Mouse (Mus musculus): ENCODE results near the gene Cntn5. TPM values are rescaled to one million over a fixed set of nuclear protein-coding genes. Genes with fewer than 3 reads are reported as not detected.

Cntn5 gene
- polyA plus RNA-seq, 1 experiment from 2014 or later = not detected

DNA sequence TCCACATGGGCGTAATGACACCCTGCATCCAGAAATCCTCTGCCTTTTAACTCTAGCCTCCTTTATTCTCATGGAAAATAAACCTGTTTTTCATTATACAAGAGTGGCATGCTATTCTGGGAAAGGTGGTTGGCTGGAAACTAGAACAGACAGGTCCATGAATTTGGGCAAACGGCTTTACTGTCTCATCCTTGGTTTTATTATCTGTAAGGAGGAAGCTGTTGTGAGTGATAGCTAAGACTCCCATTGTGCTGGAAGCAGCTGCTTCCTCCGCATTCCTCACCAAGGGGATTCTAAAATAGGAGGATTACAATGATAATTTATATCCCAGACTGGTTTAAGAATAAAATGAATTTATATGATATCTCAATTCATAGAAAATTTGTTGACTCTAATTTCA, 955.2 kb downstream of the Cntn5 start:
- Histone ChIP-seq H3K4me2 (no peak overlapping the region), H3K9ac (no peak overlapping the region), H3K36me3 (no peaks in the 10 kb centered on the region), H3K4me3 (no peak overlapping the region), H3K27me3 (replicated peaks) (no peaks in the 10 kb centered on the region), H3K9me3 (replicated peaks) (no peaks in the 10 kb centered on the region), H3K4me1 (no peaks in the 10 kb centered on the region), H3K27ac (no peak overlapping the region)
- no peak for ATAC-seq
- 32% methylated on average over 3 of the region's 3 CpGs for WGBS (ENCODE audit: insufficient replicate concordance)

DNA sequence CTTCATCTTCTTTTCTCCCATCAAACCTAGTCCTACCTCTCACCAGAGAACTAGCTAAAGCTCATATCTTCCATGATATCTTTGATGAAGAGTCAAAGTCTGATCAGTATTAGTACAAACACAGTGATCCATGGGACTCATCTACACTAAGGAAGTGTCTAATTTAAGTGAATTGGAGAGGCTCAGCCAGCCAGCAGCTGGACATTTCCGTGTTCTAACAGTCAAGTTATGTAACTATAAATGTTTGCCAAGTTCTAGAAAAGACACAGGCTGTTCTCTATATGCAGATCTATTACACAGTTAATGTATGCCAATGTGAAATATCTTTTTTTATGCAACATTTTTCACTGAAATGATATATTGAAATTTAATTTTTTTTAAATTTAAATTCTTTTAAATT, 959.7 kb downstream of the Cntn5 start:
- Histone ChIP-seq H3K9ac (no peak overlapping the region), H3K9me3 (replicated peaks) (no peaks in the 10 kb centered on the region), H3K4me3 (no peak overlapping the region), H3K4me1 (no peaks in the 10 kb centered on the region), H3K4me2 (no peak overlapping the region), H3K36me3 (no peaks in the 10 kb centered on the region), H3K27ac (no peak overlapping the region), H3K27me3 (replicated peaks) (no peaks in the 10 kb centered on the region)
- ATAC-seq = no peak
- WGBS (ENCODE audit: insufficient replicate concordance) = 45% methylated on average over 1 of the region's 1 CpGs

DNA sequence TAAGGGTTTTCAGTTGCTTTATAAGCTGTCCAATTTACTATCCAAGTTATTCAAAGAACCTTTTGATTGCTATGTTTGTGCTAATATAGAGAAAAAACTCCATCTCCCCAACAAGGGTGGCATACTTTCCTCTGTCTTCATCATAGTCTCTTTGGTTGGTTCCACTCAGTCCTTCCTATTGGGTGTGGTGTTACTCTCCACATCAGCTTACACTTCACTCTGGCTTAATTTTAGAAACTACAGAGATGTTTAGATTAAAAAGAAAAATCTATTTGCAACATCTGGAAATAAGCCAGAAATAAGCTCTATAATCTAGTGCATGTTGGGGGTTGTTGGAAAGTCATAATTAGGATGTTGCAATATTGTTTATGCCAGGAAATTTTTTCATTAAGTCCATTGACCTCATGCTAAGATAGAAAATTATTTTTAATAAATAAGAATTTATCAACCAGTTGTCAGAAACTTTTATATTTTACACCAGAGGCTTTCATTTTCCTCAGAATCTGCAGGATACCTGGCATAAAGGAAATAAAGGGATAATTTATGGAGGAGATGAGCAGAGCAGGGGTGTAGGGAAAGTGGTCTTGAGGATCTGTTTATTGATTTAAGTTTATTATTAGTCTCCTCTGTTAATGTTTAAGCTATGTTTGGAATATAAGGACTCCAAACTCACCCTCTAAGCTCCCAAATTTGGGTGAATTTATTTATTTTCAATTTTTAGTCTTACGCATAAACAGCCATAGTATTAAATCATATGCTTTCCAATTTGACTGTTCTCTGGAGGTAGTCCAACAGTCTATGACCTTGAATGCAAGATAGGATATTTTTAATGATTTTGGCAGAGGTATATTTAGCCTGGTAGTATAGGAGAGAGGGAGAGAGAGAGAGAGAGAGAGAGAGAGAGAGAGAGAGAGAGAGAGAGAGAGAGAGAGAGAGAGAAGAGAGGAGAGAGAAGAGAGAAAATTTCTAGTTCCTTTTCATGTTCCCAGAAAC, 966.8 kb downstream of the Cntn5 start:
- H3K27ac ChIP-seq = no peak overlapping the region
- no peak overlapping the region for H3K4me3 ChIP-seq
- no peak for ATAC-seq
- no peaks in the 10 kb centered on the region for H3K9me3 ChIP-seq (replicated peaks)
- H3K36me3 ChIP-seq = no peaks in the 10 kb centered on the region
- H3K27me3 ChIP-seq (replicated peaks) = no peaks in the 10 kb centered on the region
- no peak overlapping the region for H3K9ac ChIP-seq
- WGBS (ENCODE audit: insufficient replicate concordance) = 94% methylated on average over 1 of the region's 1 CpGs
- no peak overlapping the region for H3K4me2 ChIP-seq
- H3K4me1 ChIP-seq = no peaks in the 10 kb centered on the region

DNA sequence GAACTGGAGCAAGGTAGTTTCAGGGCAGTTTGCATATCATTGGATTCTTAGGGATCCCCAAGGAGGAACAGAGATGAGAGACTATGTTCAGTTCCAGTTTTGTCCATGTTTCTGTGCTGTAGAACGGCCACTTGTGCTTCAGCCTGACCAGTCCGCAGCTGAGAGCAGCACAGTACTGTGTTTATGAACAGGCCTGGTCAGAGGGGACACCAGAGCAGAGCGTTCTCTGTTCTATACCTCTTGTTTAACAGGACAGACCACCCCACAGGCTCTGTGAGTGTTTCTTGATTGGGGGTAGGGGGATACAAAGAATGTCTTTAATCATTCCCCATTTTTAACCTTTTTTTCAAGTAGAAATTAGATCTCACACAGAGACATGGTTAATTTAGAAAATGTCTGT, 984.0 kb downstream of the Cntn5 start:
- WGBS (ENCODE audit: insufficient replicate concordance) = 73% methylated on average over 3 of the region's 3 CpGs
- H3K4me1 ChIP-seq = no peaks in the 10 kb centered on the region

DNA sequence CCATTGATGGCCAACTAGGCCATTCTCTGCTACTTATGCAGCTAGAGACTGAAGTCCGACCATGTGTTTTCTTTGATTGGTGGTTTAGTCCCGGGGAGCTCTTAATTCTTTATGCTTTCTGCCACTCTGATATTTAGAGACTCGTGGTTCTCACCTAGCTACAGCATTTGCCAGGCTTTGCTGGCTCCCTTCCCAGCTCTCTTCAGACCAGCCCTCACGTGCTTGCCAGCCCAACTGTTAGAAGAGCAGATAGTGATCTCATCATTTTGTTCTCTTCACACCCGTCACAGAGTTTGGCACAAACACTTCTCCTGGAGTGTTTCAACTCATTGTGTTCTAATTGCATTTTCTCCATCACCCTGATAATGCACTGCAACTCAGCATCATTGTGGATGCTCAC, 1005.5 kb downstream of the Cntn5 start:
- no peaks in the 10 kb centered on the region for H3K9me3 ChIP-seq (replicated peaks)
- H3K36me3 ChIP-seq = no peaks in the 10 kb centered on the region
- no peaks in the 10 kb centered on the region for H3K27me3 ChIP-seq (replicated peaks)
- H3K9ac ChIP-seq = no peak overlapping the region
- WGBS (ENCODE audit: insufficient replicate concordance) = 50% methylated on average over 5 of the region's 5 CpGs
- H3K4me2 ChIP-seq = no peak overlapping the region
- H3K4me1 ChIP-seq = no peaks in the 10 kb centered on the region
- ATAC-seq = no peak
- H3K27ac ChIP-seq = no peak overlapping the region
- H3K4me3 ChIP-seq = no peak overlapping the region

More for the DNA sequence above, 984.0 kb downstream of the Cntn5 start:
- Histone ChIP-seq H3K27me3 (replicated peaks) (no peaks in the 10 kb centered on the region), H3K9me3 (replicated peaks) (0 out of 2 replicates have a peak, but pooled peaks cover 4% of the 10 kb centered on the region), H3K27ac (no peak overlapping the region), H3K36me3 (no peaks in the 10 kb centered on the region), H3K4me3 (no peak overlapping the region), H3K9ac (no peak overlapping the region), H3K4me2 (no peak overlapping the region)
- no peak for ATAC-seq

DNA sequence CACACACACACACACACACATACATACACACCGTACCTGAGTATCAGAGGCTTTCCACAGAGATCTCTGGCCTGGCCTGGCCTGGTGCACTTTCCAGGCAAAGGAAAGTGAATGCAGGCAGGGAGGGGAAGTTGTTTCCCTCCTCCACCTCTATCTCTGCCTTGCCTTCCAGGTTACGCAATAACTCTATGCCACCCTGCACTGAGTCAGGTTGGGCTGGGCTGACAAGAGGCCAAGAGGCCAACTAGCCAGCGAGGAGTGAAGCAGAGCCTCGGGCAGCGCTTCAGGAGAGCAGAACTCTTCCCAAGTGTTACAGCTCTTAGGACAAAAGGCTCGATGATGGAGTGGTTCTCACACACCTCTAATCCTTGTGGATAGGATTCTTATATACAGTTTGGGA, 1018.4 kb downstream of the Cntn5 start:
- Histone ChIP-seq H3K27ac (no peak overlapping the region), H3K9ac (no peak overlapping the region), H3K4me3 (no peak overlapping the region), H3K4me2 (no peak overlapping the region), H3K4me1 (no peaks in the 10 kb centered on the region), H3K9me3 (replicated peaks) (no peaks in the 10 kb centered on the region), H3K36me3 (no peaks in the 10 kb centered on the region), H3K27me3 (replicated peaks) (no peaks in the 10 kb centered on the region)
- no peak for ATAC-seq
- 56% methylated on average over 6 of the region's 6 CpGs for WGBS (ENCODE audit: insufficient replicate concordance)

DNA sequence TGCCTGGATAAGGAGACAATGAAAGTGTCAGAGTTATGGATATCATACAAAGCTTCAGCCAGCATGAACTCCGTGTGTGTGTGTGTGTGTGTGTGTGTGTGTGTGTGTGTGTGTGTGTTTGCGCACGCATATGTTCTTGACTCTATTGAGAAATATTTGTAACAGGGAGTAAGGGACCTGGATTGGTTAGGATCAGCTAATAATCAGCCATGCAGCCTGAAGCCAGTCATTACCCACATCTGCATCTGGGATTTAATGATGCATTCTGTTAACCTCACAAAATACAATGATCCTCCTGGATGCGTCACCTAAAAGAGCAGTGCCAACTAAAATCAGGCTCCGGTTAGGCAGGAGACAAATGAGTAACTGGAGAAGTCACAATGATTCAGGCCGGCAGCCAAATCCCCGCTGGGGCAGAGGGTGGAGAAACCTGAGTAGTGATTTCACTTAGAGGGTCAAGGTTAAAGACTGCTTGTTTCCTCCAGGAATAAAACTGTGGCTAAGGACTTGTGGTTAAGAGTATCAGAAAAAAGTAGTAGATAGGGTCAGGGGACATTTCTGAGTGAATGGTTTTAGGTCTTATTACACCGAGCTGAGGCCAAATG, 1021.7 kb downstream of the Cntn5 start:
- H3K27ac ChIP-seq = no peak overlapping the region
- ATAC-seq = no peak
- no peaks in the 10 kb centered on the region for H3K4me1 ChIP-seq
- no peaks in the 10 kb centered on the region for H3K9me3 ChIP-seq (replicated peaks)
- no peak overlapping the region for H3K4me2 ChIP-seq
- no peaks in the 10 kb centered on the region for H3K27me3 ChIP-seq (replicated peaks)
- no peak overlapping the region for H3K4me3 ChIP-seq
- H3K9ac ChIP-seq = no peak overlapping the region
- 70% methylated on average over 8 of the region's 8 CpGs for WGBS (ENCODE audit: insufficient replicate concordance)
- H3K36me3 ChIP-seq = no peaks in the 10 kb centered on the region

DNA sequence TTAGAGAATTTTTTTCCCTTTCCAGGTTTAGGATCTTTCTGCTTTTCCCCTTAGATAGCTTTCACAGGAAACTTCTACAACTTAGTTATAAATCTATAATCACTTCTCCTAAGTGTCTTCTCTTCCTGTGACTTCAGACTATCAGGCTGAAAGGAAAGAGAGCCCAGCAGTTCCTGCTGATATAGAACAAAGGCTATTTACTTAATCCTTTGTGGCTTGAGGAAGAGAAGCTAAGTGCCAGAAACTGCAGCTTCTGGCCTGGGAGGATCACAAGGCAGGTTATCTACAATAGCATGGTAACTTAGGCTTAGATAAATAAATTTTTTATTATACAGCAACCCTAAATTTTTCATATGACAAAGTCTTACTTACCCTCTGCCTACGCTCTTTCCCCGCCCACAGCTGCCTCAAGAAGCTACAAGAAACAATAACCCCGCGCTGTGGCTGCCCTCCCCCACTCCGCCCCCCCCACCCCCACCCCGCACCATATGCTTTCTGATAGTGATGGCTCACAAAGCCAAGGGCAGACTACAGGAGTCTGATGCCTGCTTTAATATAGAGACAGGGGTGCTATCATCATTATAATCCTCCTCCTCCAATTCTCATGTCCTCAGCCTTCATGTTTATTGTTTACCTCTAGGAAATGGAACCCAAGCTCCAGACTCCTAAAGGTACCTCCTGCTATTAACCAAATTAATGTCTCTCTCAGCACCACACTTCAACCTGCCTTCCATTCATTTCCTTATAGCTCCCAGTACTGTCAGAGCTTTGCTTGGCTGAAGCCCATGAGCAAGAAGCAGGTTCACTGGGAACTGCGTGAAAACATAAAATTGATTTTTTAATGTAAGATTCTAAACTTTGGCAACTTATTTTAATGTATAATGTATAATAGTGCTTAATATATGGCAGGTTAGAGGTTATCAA, 1032.2 kb downstream of the Cntn5 start:
- Histone ChIP-seq H3K4me1 (no peaks in the 10 kb centered on the region), H3K4me3 (no peak overlapping the region), H3K4me2 (no peak overlapping the region), H3K9ac (no peak overlapping the region), H3K27ac (no peak overlapping the region), H3K9me3 (replicated peaks) (no peaks in the 10 kb centered on the region), H3K27me3 (replicated peaks) (no peaks in the 10 kb centered on the region), H3K36me3 (no peaks in the 10 kb centered on the region)
- WGBS (ENCODE audit: insufficient replicate concordance) = 41% methylated on average over 7 of the region's 7 CpGs
- ATAC-seq = no peak

DNA sequence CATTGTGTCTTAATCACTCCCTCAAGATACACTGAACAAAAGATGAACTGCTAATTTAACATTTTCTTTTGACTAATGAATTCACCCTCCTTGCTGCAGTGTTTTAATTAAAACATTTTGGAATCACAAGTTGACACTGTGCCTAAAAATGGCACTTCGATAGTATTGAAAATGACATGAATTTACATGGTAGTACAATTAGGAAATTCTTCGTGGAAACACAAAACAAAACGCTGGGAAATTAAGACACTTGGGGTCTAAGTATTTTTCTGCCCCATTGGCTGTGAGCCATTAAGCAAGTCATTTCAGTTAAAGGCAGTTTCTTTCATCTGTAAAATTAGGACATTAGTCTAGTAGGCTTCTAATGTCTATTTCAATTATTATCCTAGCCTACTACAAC, 1043.9 kb downstream of the Cntn5 start:
- 66% methylated on average over 3 of the region's 3 CpGs for WGBS (ENCODE audit: insufficient replicate concordance)
- Histone ChIP-seq H3K9me3 (replicated peaks) (no peaks in the 10 kb centered on the region), H3K27ac (no peak overlapping the region)

DNA sequence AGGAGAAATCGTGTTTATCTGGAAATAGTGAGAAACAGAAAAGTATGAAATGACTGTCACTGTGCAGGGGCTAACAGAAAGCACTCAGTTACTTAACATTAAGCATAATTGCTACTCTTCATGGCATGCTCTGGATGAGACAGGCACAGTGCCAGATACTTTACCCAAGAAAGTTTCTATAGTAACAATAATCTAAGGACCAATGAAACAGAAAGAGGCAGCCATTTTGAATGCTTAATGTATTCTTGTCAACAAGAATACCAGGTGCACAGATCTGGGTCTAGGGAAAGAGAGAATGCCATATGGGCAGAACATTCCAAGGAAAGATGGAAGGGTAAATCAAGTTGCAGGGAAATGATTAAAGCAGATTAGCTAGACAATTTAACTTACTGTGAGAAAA, 1045.3 kb downstream of the Cntn5 start:
- H3K4me2 ChIP-seq = no peak overlapping the region
- H3K36me3 ChIP-seq = no peaks in the 10 kb centered on the region
- no peak overlapping the region for H3K4me3 ChIP-seq
- WGBS (ENCODE audit: insufficient replicate concordance) = 15% methylated on average over 1 of the region's 1 CpGs
- H3K9ac ChIP-seq = no peak overlapping the region
- no peaks in the 10 kb centered on the region for H3K4me1 ChIP-seq
- H3K27ac ChIP-seq = no peak overlapping the region
- H3K9me3 ChIP-seq (replicated peaks) = no peaks in the 10 kb centered on the region
- H3K27me3 ChIP-seq (replicated peaks) = no peaks in the 10 kb centered on the region
- ATAC-seq = no peak

More for the DNA sequence above, 1043.9 kb downstream of the Cntn5 start:
- no peaks in the 10 kb centered on the region for H3K36me3 ChIP-seq
- no peak overlapping the region for H3K4me3 ChIP-seq
- ATAC-seq = no peak
- H3K9ac ChIP-seq = no peak overlapping the region
- no peaks in the 10 kb centered on the region for H3K27me3 ChIP-seq (replicated peaks)
- H3K4me1 ChIP-seq = no peaks in the 10 kb centered on the region
- H3K4me2 ChIP-seq = no peak overlapping the region

DNA sequence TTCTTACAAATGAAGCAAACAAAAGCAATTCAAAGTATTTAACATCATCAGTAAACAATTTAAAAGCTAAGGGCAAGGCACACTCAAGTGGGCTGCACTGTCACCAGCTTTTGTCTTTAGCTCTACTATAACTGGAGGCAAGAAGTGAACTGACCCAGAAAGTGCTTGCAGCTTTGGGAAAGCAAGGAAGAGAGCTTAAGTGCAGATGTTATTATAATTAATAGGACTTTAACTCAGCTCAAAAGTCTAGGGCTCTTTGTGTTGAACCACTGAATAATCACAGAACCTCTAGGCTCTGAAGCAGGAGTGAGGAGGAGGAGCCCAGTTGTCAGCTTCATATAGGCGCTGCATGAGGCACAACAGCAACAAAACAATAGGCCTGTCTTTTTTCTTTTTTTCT, 1049.8 kb downstream of the Cntn5 start:
- no peak overlapping the region for H3K9ac ChIP-seq
- 61% methylated on average over 1 of the region's 1 CpGs for WGBS (ENCODE audit: insufficient replicate concordance)

DNA sequence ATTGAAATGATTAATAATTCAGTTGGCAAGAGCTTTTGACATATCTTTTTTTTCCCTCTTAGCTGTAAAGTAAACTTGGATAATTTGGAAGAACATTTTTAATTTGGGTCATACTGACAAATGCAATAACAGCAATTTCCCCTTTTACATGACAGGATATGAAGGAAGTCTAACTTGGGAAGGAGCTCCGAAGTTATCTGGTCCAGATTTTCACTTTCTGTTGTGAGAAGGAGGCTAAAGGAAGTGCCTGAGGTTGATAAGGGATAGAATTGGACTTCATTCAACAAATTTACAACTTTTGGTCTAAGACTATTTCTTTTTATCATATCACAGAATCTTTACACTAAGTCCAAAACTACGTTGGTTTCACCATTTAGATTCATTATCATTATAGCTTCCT, 1074.3 kb downstream of the Cntn5 start:
- Histone ChIP-seq H3K27ac (no peak overlapping the region), H3K4me1 (no peaks in the 10 kb centered on the region), H3K4me2 (no peak overlapping the region), H3K27me3 (replicated peaks) (no peaks in the 10 kb centered on the region), H3K9ac (no peak overlapping the region), H3K9me3 (replicated peaks) (no peaks in the 10 kb centered on the region), H3K36me3 (no peaks in the 10 kb centered on the region), H3K4me3 (no peak overlapping the region)
- ATAC-seq = no peak
- 18% methylated on average over 2 of the region's 2 CpGs for WGBS (ENCODE audit: insufficient replicate concordance)

More for the DNA sequence above, 1049.8 kb downstream of the Cntn5 start:
- Histone ChIP-seq H3K9me3 (replicated peaks) (no peaks in the 10 kb centered on the region), H3K27ac (no peak overlapping the region), H3K4me1 (no peaks in the 10 kb centered on the region), H3K4me2 (no peak overlapping the region), H3K4me3 (no peak overlapping the region), H3K36me3 (no peaks in the 10 kb centered on the region), H3K27me3 (replicated peaks) (no peaks in the 10 kb centered on the region)
- ATAC-seq = no peak

Data from liver, embryonic 12.5 days (tissue).